Mouse (Mus musculus) embryonic facial prominence, embryonic 15.5 days (tissue): ENCODE measurements around the gene Dock9. TPM values are rescaled to one million over a fixed set of nuclear protein-coding genes. Genes with fewer than 3 reads are reported as not detected.

ENCODE experiments used
- polyA plus RNA-seq: library from polyadenylated mRNA; unstranded; fragments of >200 nt; fragmentation: Nextera tagmentation; extraction: Ambion mirVana; gene quantifications from 2 replicates; pipeline ENCODE4 v1.2.1, GENCODE M21; 2015

Dock9 gene
- polyA plus RNA-seq, 1 experiment from 2014 or later, result 8.7 TPM

Other genes with a start within 250 kb of the Dock9 start
- gene Ubac2, start 80.8 kb upstream of the Dock9 start, polyA plus RNA-seq, result 67.3 and 67.5 TPM in 2 replicates
- 0.21 and 0.43 TPM in 2 replicates for gene Gpr18, start 117.9 kb upstream of the Dock9 start, polyA plus RNA-seq
- gene Gpr183, start 167.4 kb upstream of the Dock9 start, polyA plus RNA-seq, result 4.9 and 5.0 TPM in 2 replicates
- not detected in 2 replicates for gene Timm8a2, start 236.8 kb upstream of the Dock9 start, polyA plus RNA-seq